In genomic region chr10:61343950-61344349, GRCm38 (mm10) we compare ENCODE assay signal across 8 mouse cellular contexts. TPM values are rescaled to one million over a fixed set of nuclear protein-coding genes. Genes with fewer than 3 reads are reported as not detected.
DNase-seq lines count a peak whose midpoint lies in the region; ATAC-seq and TF ChIP-seq lines count a peak whose summit lies in the region.

No protein-coding gene starts in this region.

- H3K27me3 ChIP-seq in kidney, adult 2 months (replicated peaks; ENCODE audit: control insufficient read depth, insufficient read depth, low read length), result no peaks in the 10 kb centered on the region
- no peaks in the 10 kb centered on the region for H3K27me3 ChIP-seq in kidney, embryonic 14.5 days (ENCODE audit: control insufficient read depth, insufficient read depth, low read length)

- WGBS in kidney, adult 2 months, result 73% methylated on average over 8 of the region's 8 CpGs
- WGBS in kidney, embryonic 14.5 days, result 62% methylated on average over 8 of the region's 8 CpGs

- ATAC-seq in kidney, embryonic 14.5 days (ENCODE audit: low FRiP score, low TSS enrichment), result no peak
- no peak for ATAC-seq in monocyte, adult 5-6 weeks (replicated peaks; ENCODE audit: insufficient number of reproducible peaks, low FRiP score, low TSS enrichment, poor library complexity, severe bottlenecking)

- no peak for TF ChIP-seq POLR2A in kidney, adult 2 months (IDR thresholded peaks at IDR 0.05; ENCODE audit: low read depth, low read length)

- no peaks in the 10 kb centered on the region for H3K36me3 ChIP-seq in kidney, adult 2 months (ENCODE audit: control insufficient read depth, insufficient read depth, low read length)
- H3K36me3 ChIP-seq in kidney, embryonic 14.5 days (ENCODE audit: control insufficient read depth, insufficient read depth, low read length), result peaks cover 28% of the 10 kb centered on the region; the same call in 1 of the 2 replicates

- peak; percentile 55 for DNase-seq in kidney, adult 2 months
- peak; percentile 37 for DNase-seq in adrenal gland, adult 8-10 months
- peak; percentile 62 for DNase-seq in embryo, embryonic 9.5 days (ENCODE audit: extremely low spot score)
- peak; percentile 41 to 87 for DNase-seq in kidney, postnatal 36 days
- peak; percentile 39 to 53 for DNase-seq in lung, adult 18-20 months
- peak; percentile 41 for DNase-seq in right cerebral cortex, postnatal 25 days

- H3K9ac ChIP-seq in kidney, embryonic 14.5 days (ENCODE audit: low read depth, low read length), result no peak overlapping the region

- no peak overlapping the region for H3K4me3 ChIP-seq in kidney, adult 2 months (ENCODE audit: insufficient read depth, low read depth, low read length)
- H3K4me3 ChIP-seq in kidney, embryonic 14.5 days (ENCODE audit: low read length), result no peak overlapping the region

- no peak overlapping the region for H3K4me2 ChIP-seq in kidney, embryonic 14.5 days (replicated peaks; ENCODE audit: low read depth, low read length)

- peak; percentile 84 for TF ChIP-seq CTCF in kidney, adult 2 months (conservative IDR thresholded peaks at IDR 0.05; ENCODE audit: insufficient read depth, insufficient read length, low read depth, low read length)

- no peaks in the 10 kb centered on the region for H3K4me1 ChIP-seq in kidney, adult 2 months (ENCODE audit: control insufficient read depth, insufficient read depth, low read length)
- peaks cover 4% of the 10 kb centered on the region; the same call in 1 of the 2 replicates for H3K4me1 ChIP-seq in kidney, embryonic 14.5 days (ENCODE audit: control insufficient read depth, insufficient read depth, low read length)

- H3K9me3 ChIP-seq in kidney, embryonic 14.5 days (ENCODE audit: control insufficient read depth, low read length), result no peaks in the 10 kb centered on the region

- H3K27ac ChIP-seq in kidney, adult 2 months (ENCODE audit: insufficient read depth, low read depth, low read length), result no peak overlapping the region
- H3K27ac ChIP-seq in kidney, embryonic 14.5 days (ENCODE audit: low read depth, low read length), result no peak overlapping the region

RNA-seq across cellular contexts. Expression of gene Pald1, which starts 39.4 kb away (rescaled TPM):
- polyA plus RNA-seq in kidney, adult 2 months (2012; rRNA removed), result 8.8 and 10.8 TPM in 2 replicates
- 14.9 and 25.5 TPM in 2 replicates for polyA plus RNA-seq in kidney, embryonic 14.5 days (2014; fragmentation: Nextera tagmentation; extraction: Ambion mirVana)
- total RNA-seq in adrenal gland, adult 8-10 months (2022), result 10 to 100 TPM; 13.2 to 24.9 (median 19.0) TPM
- total RNA-seq in monocyte, adult 5-6 weeks (2017), result 1.8 to 8.2 TPM (median 7.5 TPM) in 3 replicates

RNA-seq across cellular contexts. Expression of gene Prf1, which starts 46.3 kb away (rescaled TPM):
- 0.65 and 1.5 TPM in 2 replicates for polyA plus RNA-seq in kidney, adult 2 months (2012; rRNA removed)
- not detected in 2 replicates for polyA plus RNA-seq in kidney, embryonic 14.5 days (2014; fragmentation: Nextera tagmentation; extraction: Ambion mirVana)
- total RNA-seq in adrenal gland, adult 8-10 months (2022), result under 1 TPM; 0.21 to 0.61 (median 0.31) TPM
- 250 to 831 TPM (median 313 TPM) in 3 replicates for total RNA-seq in monocyte, adult 5-6 weeks (2017)

Comparison
In these comparisons a context has a peak if more than half of its experiments do, and no peak if none do; other contexts are left out.
1. RNA of gene Prf1, which starts 46.3 kb away (total RNA-seq): 250 to 831 TPM in monocyte, adult 5-6 weeks; 0.21 to 0.61 TPM in adrenal gland, adult 8-10 months; every median in the first group is over 100 times any median in the second.
2. Peak in every context shown above with its lines, with median percentiles within 50 percentile points of each other: DNase-seq.